Comparison of ENCODE assay signal across 9 mouse cellular contexts in genomic region chr12:111406622-111407021, GRCm38 (mm10). TPM values are rescaled to one million over a fixed set of nuclear protein-coding genes. Genes with fewer than 3 reads are reported as not detected.
DNase-seq lines count a peak whose midpoint lies in the region; ATAC-seq lines count a peak whose summit lies in the region.
"Had no signal": no experiment of that assay in that cellular context is flagged by ENCODE, and none has a peak within 500 bp of the region (broad histone marks: within the 10 kb centered on the region; RNA-seq: fewer than 3 reads in every experiment).

Lbhd2 (plus strand) TSS chr12:111406809.

- H3K9ac ChIP-seq in forebrain, embryonic 15.5 days (replicated peaks): no peak within 1 kb of the TSS
- H3K9ac ChIP-seq in liver, embryonic 13.5 days: no peak within 1 kb of the TSS

- no peak within 1 kb of the TSS for H3K27ac ChIP-seq in forebrain, embryonic 15.5 days (replicated peaks)
- no peak within 1 kb of the TSS for H3K27ac ChIP-seq in liver, embryonic 13.5 days

- H3K36me3 ChIP-seq in forebrain, embryonic 15.5 days: no peaks in the 10 kb centered on the region
- no peaks in the 10 kb centered on the region for H3K36me3 ChIP-seq in liver, embryonic 13.5 days
- H3K36me3 ChIP-seq: G1E had no signal

- DNase-seq in heart, postnatal 4 days: peak; percentile 37
- DNase-seq in heart, postnatal 25 days (ENCODE audit: low spot score): no peak
- peak; percentile 31 for DNase-seq in ES-CJ7 (ENCODE audit: low read depth, low spot score)
- no peak for DNase-seq in liver, embryonic 13.5 days
- DNase-seq in cerebellum, adult 11-12 months: no peak
- no peak for DNase-seq in cerebellum, adult 9-10 months

- peaks cover 19% of the 10 kb centered on the region for H3K4me1 ChIP-seq in forebrain, embryonic 15.5 days
- peaks cover 9% of the 10 kb centered on the region for H3K4me1 ChIP-seq in liver, embryonic 13.5 days (replicated peaks)

- no peak for ATAC-seq in forebrain, embryonic 15.5 days (replicated peaks)
- ATAC-seq in liver, embryonic 13.5 days (ENCODE audit: low read depth): no peak
- ATAC-seq in granulocyte monocyte progenitor cell, adult 5-6 weeks (replicated peaks; ENCODE audit: poor library complexity, severe bottlenecking): no peak

- peaks cover 10% of the 10 kb centered on the region for H3K27me3 ChIP-seq in forebrain, embryonic 15.5 days
- H3K27me3 ChIP-seq in liver, embryonic 13.5 days: peaks cover 70% of the 10 kb centered on the region

- H3K4me2 ChIP-seq in forebrain, embryonic 15.5 days (replicated peaks): peak within 1 kb of the TSS; percentile 31
- H3K4me2 ChIP-seq in liver, embryonic 13.5 days: peak within 1 kb of the TSS; percentile 27; the same call in 1 of the 2 replicates

- intact Hi-C loops in heart, postnatal 25 days (cut with DNase I): no loop called here

- no peak within 1 kb of the TSS for H3K4me3 ChIP-seq in forebrain, embryonic 15.5 days
- H3K4me3 ChIP-seq in liver, embryonic 13.5 days (replicated peaks): no peak within 1 kb of the TSS

- no peaks in the 10 kb centered on the region for H3K9me3 ChIP-seq in forebrain, embryonic 15.5 days
- H3K9me3 ChIP-seq in liver, embryonic 13.5 days (replicated peaks): no peaks in the 10 kb centered on the region
- H3K9me3 ChIP-seq: G1E had no signal

- WGBS in forebrain, embryonic 15.5 days: 2% methylated on average over 24 of the region's 24 CpGs
- WGBS in liver, embryonic 13.5 days (ENCODE audit: insufficient replicate concordance): 4% methylated on average over 21 of the region's 24 CpGs

RNA-seq across cellular contexts. Expression of gene Lbhd2, which starts in this region (rescaled TPM):
- total RNA-seq in heart, postnatal 4 days (2021): not detected
- total RNA-seq in heart, postnatal 25 days (2021): not detected
- 1.6 and 2.2 TPM in 2 replicates for polyA plus RNA-seq in forebrain, embryonic 15.5 days (2015; fragmentation: Nextera tagmentation; extraction: Ambion mirVana)
- polyA plus RNA-seq in liver, embryonic 13.5 days (2015; fragmentation: Nextera tagmentation; extraction: Ambion mirVana): not detected in 2 replicates
- total RNA-seq in granulocyte monocyte progenitor cell, adult 5-6 weeks (2014; fragmentation: Nextera tagmentation): not detected in 2 replicates
- total RNA-seq in granulocyte monocyte progenitor cell, adult 5-6 weeks (2017): not detected in 2 replicates
- total RNA-seq: G1E had no signal
- polyA plus RNA-seq: G1E had no signal

Comparison
In these comparisons a context has a peak if more than half of its experiments do, and no peak if none do; other contexts are left out.
1. Peak in DNase-seq in heart, postnatal 4 days; RNA of the gene not detected or under 1 TPM.